Mouse (Mus musculus) spleen, adult 2 months (tissue): ENCODE data around the gene Ap5s1. TPM values are rescaled to one million over a fixed set of nuclear protein-coding genes. Genes with fewer than 3 reads are reported as not detected.
A peak's percentile ranks its signal among the peaks of the same experiment; 100 is the strongest.

Experiments
- DNase-seq, 2 experiments: peaks; one replicate each; pipeline versions ENCODE4 v3.0.0 to v3.0.0-alpha.2; 2012 to 2021; ENCODE audit warnings: low spot score in 2 of 2, low read depth in 1 of 2
- H3K27ac ChIP-seq: fragments of 200-500 bp; 2 replicates; pipeline ENCODE4 v1.5.1; 2012; ENCODE audit warnings: low read length, inconsistent platforms; ENCODE audit not compliant: insufficient read depth
- H3K27me3 ChIP-seq: fragments of 200-500 bp; 2 replicates; pipeline ENCODE4 v1.6.1; 2012; ENCODE audit warnings: mild to moderate bottlenecking, moderate library complexity, low read length, inconsistent platforms; ENCODE audit not compliant: control insufficient read depth, insufficient read depth
- H3K36me3 ChIP-seq: fragments of 200-500 bp; 2 replicates; pipeline ENCODE4 v1.6.1; 2012; ENCODE audit warnings: mild to moderate bottlenecking, low read length, inconsistent platforms; ENCODE audit not compliant: control insufficient read depth, insufficient read depth
- H3K4me1 ChIP-seq: fragments of 200-500 bp; 2 replicates; pipeline ENCODE4 v1.6.1; 2011; ENCODE audit warnings: inconsistent platforms; ENCODE audit not compliant: control insufficient read depth, insufficient read depth, insufficient read length
- H3K4me3 ChIP-seq: fragments of 200-500 bp; 2 replicates; pipeline ENCODE4 v1.5.1; 2011; ENCODE audit warnings: mild to moderate bottlenecking, inconsistent platforms; ENCODE audit not compliant: insufficient read depth, insufficient read length; ENCODE audit errors: extremely low read depth
- CTCF ChIP-seq: fragments of 200-500 bp; IDR thresholded peaks from 2 replicates; pipeline ENCODE4 v1.5.1; 2011; ENCODE audit warnings: mild to moderate bottlenecking, inconsistent platforms; ENCODE audit not compliant: insufficient read depth, insufficient read length, insufficient replicate concordance; ENCODE audit errors: extremely low read depth
- POLR2A ChIP-seq: fragments of 200-500 bp; IDR thresholded peaks from 2 replicates; pipeline ENCODE4 v1.6.1; 2011; ENCODE audit warnings: low read depth, low read length, inconsistent platforms
- WGBS: fragments of 180-500 bp; shearing (Covaris S2); methylation state at CpG from one replicate; pipeline ENCODE4 v1.1.7; 2018; 5-methylcytosine and 5-hydroxymethylcytosine counted together
- polyA plus RNA-seq: library from polyadenylated mRNA; depleted of rRNA; stranded (reverse); fragments of >200 nt; gene quantifications from 2 replicates; pipeline ENCODE4 v1.2.3, GENCODE M21; 2012

The Ap5s1 gene
- polyA plus RNA-seq, 1 experiment: 24.3 TPM

- Histone ChIP-seq H3K27ac (peak overlapping the region; percentile 89), H3K4me3 (peak overlapping the region; percentile 63), H3K4me1 (peaks cover 3% of the 10 kb centered on the region; the same call in 1 of the 2 replicates), H3K36me3 (peaks cover 4% of the 10 kb centered on the region; the same call in 1 of the 2 replicates), H3K27me3 (no peaks in the 10 kb centered on the region)
- peak; percentile 93 for TF ChIP-seq CTCF
- TF ChIP-seq POLR2A: peak; percentile 62
- peak; percentile 84 to 94 for DNase-seq
- WGBS: under 1% methylated on average over 50 of the region's 50 CpGs
Observed at GRCm38 (mm10) chr2:131209969-131210792, 3.3 kb downstream of the Ap5s1 start.

GRCm38 (mm10) chr2:131211026-131211615 is 4.2 kb downstream of the Ap5s1 start:
- H3K27ac ChIP-seq: no peak overlapping the region
- DNase-seq: no peak

GRCm38 (mm10) chr2:131213773-131214172 is 6.9 kb downstream of the Ap5s1 start:
- peak overlapping the region; percentile 27; the same call in 1 of the 2 replicates for H3K27ac ChIP-seq
- peaks cover 4% of the 10 kb centered on the region; the same call in 1 of the 2 replicates for H3K36me3 ChIP-seq
- no peak overlapping the region for H3K4me3 ChIP-seq

More at GRCm38 (mm10) chr2:131211026-131211615, 4.2 kb downstream of the Ap5s1 start:
- Histone ChIP-seq H3K4me1 (peaks cover 3% of the 10 kb centered on the region; the same call in 1 of the 2 replicates), H3K4me3 (peak overlapping the region; percentile 63), H3K27me3 (no peaks in the 10 kb centered on the region), H3K36me3 (peaks cover 4% of the 10 kb centered on the region; the same call in 1 of the 2 replicates)
- TF ChIP-seq CTCF (no peak), POLR2A (no peak)
- 55% methylated on average over 9 of the region's 9 CpGs for WGBS

DNA sequence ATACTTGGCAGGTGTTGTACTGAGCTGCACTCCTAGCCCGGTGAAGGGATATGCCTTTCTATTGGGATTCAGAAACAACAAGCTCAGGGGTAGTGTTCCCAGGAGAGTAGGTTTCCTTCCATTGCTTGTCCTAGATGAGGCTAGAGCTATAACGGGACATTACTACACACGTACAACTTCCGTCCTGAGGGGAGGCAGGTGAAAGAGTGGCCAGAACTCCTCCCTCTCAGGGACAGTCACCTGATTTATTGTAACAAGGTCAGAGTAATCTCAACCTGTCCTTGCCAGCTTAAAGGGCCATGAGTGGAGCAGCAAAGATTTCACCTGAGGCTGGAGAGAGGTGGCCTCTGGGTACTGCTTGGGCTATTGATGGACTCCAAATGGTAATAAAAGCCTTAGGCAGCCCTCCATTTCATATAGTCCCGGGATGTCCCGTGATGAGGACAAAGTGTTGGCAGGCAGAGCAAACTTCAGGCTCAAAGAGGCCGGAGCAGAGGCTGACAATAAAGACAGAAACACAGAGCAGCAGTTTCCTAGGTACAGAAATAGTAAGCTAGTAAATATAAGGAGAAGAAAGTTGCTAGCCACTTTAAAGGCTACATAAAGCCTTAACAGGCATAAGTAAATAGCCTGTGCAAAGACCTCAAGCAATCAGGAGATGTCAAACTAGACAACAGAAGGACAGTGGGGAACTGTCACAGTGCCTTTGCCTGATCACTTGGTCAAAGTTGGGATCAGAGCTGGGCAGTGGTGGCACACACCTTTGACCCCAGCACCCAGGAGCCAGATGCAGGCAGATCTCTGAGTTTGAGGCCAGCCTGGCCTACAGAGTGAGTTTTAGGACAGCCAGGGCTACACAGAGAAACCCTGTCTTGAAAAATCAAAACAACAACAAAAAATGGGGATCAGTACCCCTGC is 9.3 kb downstream of the Ap5s1 start:
- no peak overlapping the region for H3K27ac ChIP-seq
- no peak for TF ChIP-seq POLR2A
- no peak for TF ChIP-seq CTCF
- 88% methylated on average over 7 of the region's 7 CpGs for WGBS
- H3K4me3 ChIP-seq: no peak overlapping the region
- DNase-seq: no peak
- H3K4me1 ChIP-seq: peaks cover under 1% of the 10 kb centered on the region; the same call in 1 of the 2 replicates
- H3K36me3 ChIP-seq: peaks cover 4% of the 10 kb centered on the region; the same call in 1 of the 2 replicates
- H3K27me3 ChIP-seq: no peaks in the 10 kb centered on the region

More at GRCm38 (mm10) chr2:131213773-131214172, 6.9 kb downstream of the Ap5s1 start:
- TF ChIP-seq POLR2A (no peak), CTCF (no peak)
- H3K4me1 ChIP-seq: peaks cover 3% of the 10 kb centered on the region; the same call in 1 of the 2 replicates
- no peak for DNase-seq
- 84% methylated on average over 7 of the region's 7 CpGs for WGBS
- H3K27me3 ChIP-seq: no peaks in the 10 kb centered on the region

GRCm38 (mm10) chr2:131220030-131220429 is 13.2 kb downstream of the Ap5s1 start:
- H3K36me3 ChIP-seq: no peaks in the 10 kb centered on the region
- DNase-seq: no peak
- no peaks in the 10 kb centered on the region for H3K4me1 ChIP-seq
- H3K4me3 ChIP-seq: no peak overlapping the region
- H3K27ac ChIP-seq: no peak overlapping the region
- WGBS: 83% methylated on average over 4 of the region's 4 CpGs
- H3K27me3 ChIP-seq: no peaks in the 10 kb centered on the region
- TF ChIP-seq CTCF (no peak), POLR2A (no peak)

DNA sequence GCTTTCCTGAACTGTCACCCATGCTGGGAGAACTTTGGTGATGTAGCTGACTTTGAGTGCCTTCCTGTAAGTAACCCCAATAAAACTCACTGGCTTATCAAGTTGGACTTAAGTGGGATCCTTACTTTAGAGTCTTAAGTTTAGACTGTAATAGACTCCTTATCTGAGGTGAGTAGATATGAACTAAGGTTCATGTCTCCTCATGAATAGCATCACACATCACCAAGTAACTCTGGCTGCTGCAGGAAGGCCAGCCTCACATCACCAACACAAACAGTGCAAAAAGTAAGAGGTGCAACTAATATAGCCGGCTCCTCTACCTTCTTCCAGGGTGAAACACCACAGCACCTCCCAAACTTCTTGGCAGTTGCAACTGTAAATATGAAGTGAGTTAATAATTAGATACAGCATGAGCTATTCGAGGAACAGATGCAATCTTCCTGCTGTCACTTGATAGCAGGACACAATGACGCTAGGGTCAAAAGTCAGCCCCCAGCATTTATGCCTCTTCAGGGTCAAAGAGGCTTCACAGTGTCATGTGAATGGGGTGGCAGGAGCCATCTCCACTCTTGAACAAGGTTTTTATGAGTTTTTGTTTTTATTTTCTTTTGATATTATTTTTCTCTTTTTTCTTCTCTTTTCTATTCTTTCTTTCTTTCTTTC is 15.1 kb downstream of the Ap5s1 start:
- no peak overlapping the region for H3K4me3 ChIP-seq
- WGBS: 78% methylated on average over 3 of the region's 3 CpGs
- no peaks in the 10 kb centered on the region for H3K27me3 ChIP-seq
- TF ChIP-seq POLR2A (no peak), CTCF (no peak)
- H3K27ac ChIP-seq: no peak overlapping the region
- DNase-seq: no peak
- no peaks in the 10 kb centered on the region for H3K36me3 ChIP-seq
- no peaks in the 10 kb centered on the region for H3K4me1 ChIP-seq
